ENCODE assay signal across 12 mouse cellular contexts in the genomic region with DNA sequence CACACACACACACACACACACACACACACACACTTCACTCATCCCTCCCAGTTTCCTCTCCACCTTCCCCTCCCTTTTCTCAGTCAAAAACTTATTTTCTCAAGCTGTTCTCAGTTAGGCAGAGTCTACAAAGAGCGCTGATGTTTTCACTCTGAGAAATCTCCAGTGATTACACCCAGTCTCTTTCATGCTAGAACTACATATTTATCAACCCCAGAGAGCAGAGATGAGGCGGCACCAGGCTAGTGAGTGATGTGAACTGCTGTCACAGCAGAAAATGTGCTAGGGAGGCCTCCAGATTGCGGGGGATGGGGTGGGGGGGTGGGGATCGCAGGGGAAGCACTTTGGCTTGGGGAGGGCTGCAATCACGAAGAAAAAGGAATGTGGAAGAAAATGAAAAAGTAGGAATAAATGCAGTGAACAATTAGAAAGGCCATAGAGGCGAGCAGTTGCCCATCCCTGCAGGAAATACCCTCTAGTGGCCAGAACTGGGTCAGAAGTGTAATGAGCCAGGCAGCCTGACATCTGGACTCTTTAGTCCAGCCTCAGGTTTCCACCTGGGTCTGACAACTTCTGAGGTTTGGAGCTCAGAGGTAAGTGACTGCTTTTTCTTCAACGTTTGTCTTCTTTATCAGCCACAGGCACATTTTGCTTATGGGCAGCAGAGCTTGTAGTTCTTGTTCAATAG.
A peak's percentile ranks its signal among the peaks of the same experiment; 100 is the strongest.
DNase-seq lines count a peak whose midpoint lies in the region; ATAC-seq and TF ChIP-seq lines count a peak whose summit lies in the region.
"Had no signal": no experiment of that assay in that cellular context is flagged by ENCODE, and none has a peak within 500 bp of the region (broad histone marks: within the 10 kb centered on the region; RNA-seq: fewer than 3 reads in every experiment).

No protein-coding gene starts in this region.

- no peaks in the 10 kb centered on the region for H3K36me3 ChIP-seq in heart, embryonic 10.5 days
- H3K36me3 ChIP-seq in embryonic facial prominence, embryonic 14.5 days (ENCODE audit: control insufficient read depth, insufficient read depth, low read length): no peaks in the 10 kb centered on the region
- H3K36me3 ChIP-seq: stomach, embryonic 15.5 days had no signal

- 39% methylated on average over 7 of the region's 7 CpGs for WGBS in heart, embryonic 10.5 days
- WGBS in embryonic facial prominence, embryonic 14.5 days: 32% methylated on average over 7 of the region's 7 CpGs

- H3K4me2 ChIP-seq in embryonic facial prominence, embryonic 14.5 days (ENCODE audit: low read depth, low read length): no peak overlapping the region
- H3K4me2 ChIP-seq: hindbrain, embryonic 14.5 days; stomach, embryonic 15.5 days had no signal

- peaks cover 16% of the 10 kb centered on the region for H3K4me1 ChIP-seq in heart, embryonic 10.5 days
- H3K4me1 ChIP-seq in embryonic facial prominence, embryonic 14.5 days (ENCODE audit: control insufficient read depth, insufficient read depth, low read length): no peaks in the 10 kb centered on the region
- H3K4me1 ChIP-seq: stomach, embryonic 15.5 days had no signal

- H3K9ac ChIP-seq in embryonic facial prominence, embryonic 14.5 days (ENCODE audit: low read depth, low read length): no peak overlapping the region
- H3K9ac ChIP-seq: hindbrain, embryonic 14.5 days; stomach, embryonic 15.5 days had no signal

- peak; percentile 45 for TF ChIP-seq CTCF in layer of hippocampus, adult 2 months (conservative IDR thresholded peaks at IDR 0.05)

- ATAC-seq in embryonic facial prominence, embryonic 14.5 days (ENCODE audit: low read depth): no peak

- no peak for DNase-seq in heart, embryonic 10.5 days (ENCODE audit: low spot score)
- DNase-seq in heart, adult 18-20 months: no peak
- DNase-seq in layer of hippocampus, adult 2 months (ENCODE audit: low spot score in 2 of 2): no peak
- no peak for DNase-seq in layer of hippocampus, adult 18-20 months (ENCODE audit: low spot score in 2 of 2)
- DNase-seq in brain, adult 2 months (ENCODE audit: low read depth, low spot score): peak; percentile 23
- DNase-seq in embryonic facial prominence, embryonic 14.5 days (ENCODE audit: low spot score): peak; percentile 35
- no peak for DNase-seq in gastrocnemius, adult 8-10 months (ENCODE audit: low spot score in 2 of 2)
- no peak for DNase-seq in B cell, adult 2 months
- DNase-seq: adrenal gland, postnatal 36 days; gastrocnemius, postnatal 25 days had no signal

- 0 out of 2 replicates have a peak overlapping the region, but pooled peaks have one; percentile 25 for H3K27ac ChIP-seq in heart, embryonic 10.5 days
- H3K27ac ChIP-seq in layer of hippocampus, adult 2 months: no peak overlapping the region
- H3K27ac ChIP-seq in embryonic facial prominence, embryonic 14.5 days (replicated peaks; ENCODE audit: low read depth, low read length): no peak overlapping the region
- H3K27ac ChIP-seq: hindbrain, embryonic 14.5 days; stomach, embryonic 15.5 days had no signal

- no peak overlapping the region for H3K4me3 ChIP-seq in heart, embryonic 10.5 days
- no peak overlapping the region for H3K4me3 ChIP-seq in layer of hippocampus, adult 2 months
- H3K4me3 ChIP-seq in embryonic facial prominence, embryonic 14.5 days (ENCODE audit: low read depth, low read length): no peak overlapping the region
- H3K4me3 ChIP-seq: stomach, embryonic 15.5 days had no signal

- H3K27me3 ChIP-seq in heart, embryonic 10.5 days (ENCODE audit: insufficient read depth, poor library complexity, severe bottlenecking): no peaks in the 10 kb centered on the region
- H3K27me3 ChIP-seq in embryonic facial prominence, embryonic 14.5 days (replicated peaks; ENCODE audit: control insufficient read depth, insufficient read depth, low read length): no peaks in the 10 kb centered on the region
- H3K27me3 ChIP-seq: stomach, embryonic 15.5 days had no signal

- no peaks in the 10 kb centered on the region for H3K9me3 ChIP-seq in heart, embryonic 10.5 days
- no peaks in the 10 kb centered on the region for H3K9me3 ChIP-seq in embryonic facial prominence, embryonic 14.5 days (ENCODE audit: control insufficient read depth, low read length)
- H3K9me3 ChIP-seq: stomach, embryonic 15.5 days had no signal

Comparison
In these comparisons a context has a peak if more than half of its experiments do, and no peak if none do; other contexts are left out.
1. DNase-seq: peak in brain, adult 2 months (single experiment) and embryonic facial prominence, embryonic 14.5 days (single experiment); none in heart, embryonic 10.5 days (single experiment), heart, adult 18-20 months (0 of 2), layer of hippocampus, adult 2 months (0 of 2), layer of hippocampus, adult 18-20 months (0 of 2), gastrocnemius, adult 8-10 months (0 of 2) and B cell, adult 2 months (0 of 2).